Mouse (Mus musculus): ENCODE results near the gene Bricd5. TPM values are rescaled to one million over a fixed set of nuclear protein-coding genes. Genes with fewer than 3 reads are reported as not detected.

Gene Bricd5
- polyA plus RNA-seq, 1 experiment from 2014 or later = not detected

DNA sequence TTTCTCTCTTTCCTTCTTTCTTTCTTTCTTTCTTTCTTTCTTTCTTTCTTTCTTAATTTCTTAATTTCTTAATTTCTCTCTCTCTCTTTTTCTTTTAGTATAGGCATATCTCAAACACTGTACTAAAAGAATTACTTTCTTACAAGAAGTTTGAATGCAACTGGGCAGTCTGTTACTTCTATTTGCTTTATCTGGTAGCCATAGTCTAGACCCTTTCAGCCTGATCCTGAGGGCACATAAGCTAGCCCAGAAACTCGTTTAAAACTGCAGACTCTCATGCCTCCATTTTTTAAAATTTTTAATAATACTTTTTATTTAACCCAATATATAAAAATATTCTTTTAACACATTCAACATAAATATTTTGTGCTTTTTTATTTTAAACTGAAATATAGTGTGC lies 5.7 kb downstream of the Bricd5 start:
- H3K27ac ChIP-seq (replicated peaks in 1 of 2; ENCODE audit: control insufficient read depth in 1 of 2, insufficient read depth in 1 of 2, low read depth in 2 of 2, low read length in 2 of 2) = no peak overlapping the region
- WGBS = 20% methylated on average over 1 of the region's 1 CpGs

DNA sequence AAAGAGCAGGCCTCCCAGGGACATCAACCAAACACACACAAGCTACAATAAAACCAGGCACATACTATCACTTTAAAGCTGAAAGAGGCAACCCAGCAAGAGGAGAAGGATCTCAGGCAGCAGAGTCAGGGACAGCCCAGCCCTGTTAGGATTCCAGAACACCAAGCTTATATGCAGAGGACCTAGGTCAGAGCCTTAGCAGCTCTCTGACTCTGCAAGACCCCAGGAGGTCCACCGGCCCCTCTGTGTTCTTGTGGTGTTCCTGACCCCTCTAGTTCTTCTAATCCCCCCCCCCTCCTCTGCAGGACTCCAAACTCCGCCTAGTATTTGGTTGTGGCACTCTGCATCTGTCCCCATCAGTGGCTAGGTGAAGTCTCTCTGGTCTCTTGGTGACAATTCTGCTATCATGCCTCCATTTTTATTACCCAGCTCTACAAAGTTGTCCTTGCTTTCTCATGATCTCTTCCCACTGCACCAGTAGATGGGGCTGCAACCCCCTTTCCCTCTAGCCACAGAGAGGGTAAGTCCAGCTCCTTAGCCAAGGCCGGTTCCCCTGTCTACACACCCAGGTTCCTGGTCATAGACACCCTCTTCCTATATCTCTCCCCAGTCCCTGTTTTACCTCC lies 6.6 kb downstream of the Bricd5 start:
- Histone ChIP-seq H3K27me3 (ENCODE audit: control insufficient read depth, insufficient read depth, low read length) (no peaks in the 10 kb centered on the region), H3K4me1 (ENCODE audit: control insufficient read depth in 2 of 2, insufficient read depth in 2 of 2, low read length in 2 of 2) (peaks cover 7 to 8% of the 10 kb centered on the region in 2 experiments; a peak in 3 of 4 replicates), H3K4me3 (ENCODE audit: control insufficient read depth in 1 of 2, insufficient read depth in 1 of 2, low read depth in 1 of 2, low read length in 2 of 2) (no peak overlapping the region), H3K9ac (ENCODE audit: low read length) (no peak overlapping the region), H3K4me2 (ENCODE audit: low read length) (no peak overlapping the region), H3K36me3 (ENCODE audit: control insufficient read depth, insufficient read depth, low read length) (peaks cover 25% of the 10 kb centered on the region), H3K9me3 (ENCODE audit: control insufficient read depth, low read length) (no peaks in the 10 kb centered on the region), H3K27ac (replicated peaks in 1 of 2; ENCODE audit: control insufficient read depth in 1 of 2, insufficient read depth in 1 of 2, low read depth in 2 of 2, low read length in 2 of 2) (no peak overlapping the region)
- WGBS = 46% methylated on average over 3 of the region's 3 CpGs
- no peak for ATAC-seq (ENCODE audit: insufficient number of reproducible peaks, insufficient read depth, low FRiP score, low read depth)

More for the DNA sequence above, 5.7 kb downstream of the Bricd5 start:
- H3K9me3 ChIP-seq (ENCODE audit: control insufficient read depth, low read length) = no peaks in the 10 kb centered on the region
- H3K36me3 ChIP-seq (ENCODE audit: control insufficient read depth, insufficient read depth, low read length) = peaks cover 34% of the 10 kb centered on the region
- no peaks in the 10 kb centered on the region for H3K27me3 ChIP-seq (ENCODE audit: control insufficient read depth, insufficient read depth, low read length)
- no peak for ATAC-seq (ENCODE audit: insufficient number of reproducible peaks, insufficient read depth, low FRiP score, low read depth)
- peak overlapping the region in 1 of 2 experiments; percentile 81; a peak in 2 of 4 replicates for H3K4me3 ChIP-seq (ENCODE audit: control insufficient read depth in 1 of 2, insufficient read depth in 1 of 2, low read depth in 1 of 2, low read length in 2 of 2)
- H3K4me1 ChIP-seq (ENCODE audit: control insufficient read depth in 2 of 2, insufficient read depth in 2 of 2, low read length in 2 of 2) = peaks cover 5 to 6% of the 10 kb centered on the region in 2 experiments; a peak in 3 of 4 replicates
- H3K9ac ChIP-seq (ENCODE audit: low read length) = peak overlapping the region; percentile 56
- peak overlapping the region; percentile 62 for H3K4me2 ChIP-seq (ENCODE audit: low read length)

DNA sequence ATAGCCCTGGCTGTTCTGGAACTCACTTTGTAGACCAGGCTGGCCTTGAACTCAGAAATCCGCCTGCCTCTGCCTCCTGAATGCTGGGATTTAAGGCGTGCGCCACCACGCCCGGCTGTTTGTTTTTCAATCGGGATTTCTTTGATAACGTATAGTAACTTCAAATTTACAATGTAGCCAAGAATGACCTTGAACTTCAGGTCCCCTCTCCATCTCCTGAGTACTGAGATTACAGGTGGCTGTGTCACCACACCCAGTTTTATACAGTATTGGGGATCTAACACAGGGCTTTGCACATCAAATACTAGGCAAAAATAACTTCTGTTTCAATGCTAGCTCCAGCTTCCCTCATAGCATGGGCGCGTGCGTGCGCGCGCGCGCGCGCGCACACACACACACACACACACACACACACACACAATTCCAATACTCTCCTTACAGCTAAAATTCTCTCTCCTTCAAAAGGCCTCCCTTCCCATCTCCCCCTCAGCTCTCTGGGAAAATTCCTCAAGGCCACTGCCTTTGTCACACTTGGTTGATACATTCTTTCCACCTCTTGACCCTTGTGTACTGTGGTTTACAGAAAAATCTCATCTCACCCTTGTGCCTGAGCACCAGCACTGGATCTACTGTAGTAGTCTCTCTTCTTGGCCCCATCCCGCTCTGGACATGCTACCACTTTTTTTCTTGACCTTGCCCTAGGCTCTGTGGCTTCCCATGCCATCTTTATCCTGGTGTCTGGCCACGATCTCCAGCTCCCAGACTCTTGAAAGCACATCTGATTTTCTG lies 7.5 kb downstream of the Bricd5 start:
- Histone ChIP-seq H3K4me1 (ENCODE audit: control insufficient read depth in 2 of 2, insufficient read depth in 2 of 2, low read length in 2 of 2) (peaks cover 10 to 11% of the 10 kb centered on the region in 2 experiments; a peak in 3 of 4 replicates), H3K9me3 (ENCODE audit: control insufficient read depth, low read length) (no peaks in the 10 kb centered on the region), H3K4me3 (ENCODE audit: control insufficient read depth in 1 of 2, insufficient read depth in 1 of 2, low read depth in 1 of 2, low read length in 2 of 2) (no peak overlapping the region), H3K27me3 (ENCODE audit: control insufficient read depth, insufficient read depth, low read length) (no peaks in the 10 kb centered on the region), H3K27ac (replicated peaks in 1 of 2; ENCODE audit: control insufficient read depth in 1 of 2, insufficient read depth in 1 of 2, low read depth in 2 of 2, low read length in 2 of 2) (no peak overlapping the region), H3K36me3 (ENCODE audit: control insufficient read depth, insufficient read depth, low read length) (peaks cover 16% of the 10 kb centered on the region), H3K4me2 (ENCODE audit: low read length) (no peak overlapping the region), H3K9ac (ENCODE audit: low read length) (no peak overlapping the region)
- ATAC-seq (ENCODE audit: insufficient number of reproducible peaks, insufficient read depth, low FRiP score, low read depth) = no peak
- WGBS = 95% methylated on average over 20 of the region's 20 CpGs

DNA sequence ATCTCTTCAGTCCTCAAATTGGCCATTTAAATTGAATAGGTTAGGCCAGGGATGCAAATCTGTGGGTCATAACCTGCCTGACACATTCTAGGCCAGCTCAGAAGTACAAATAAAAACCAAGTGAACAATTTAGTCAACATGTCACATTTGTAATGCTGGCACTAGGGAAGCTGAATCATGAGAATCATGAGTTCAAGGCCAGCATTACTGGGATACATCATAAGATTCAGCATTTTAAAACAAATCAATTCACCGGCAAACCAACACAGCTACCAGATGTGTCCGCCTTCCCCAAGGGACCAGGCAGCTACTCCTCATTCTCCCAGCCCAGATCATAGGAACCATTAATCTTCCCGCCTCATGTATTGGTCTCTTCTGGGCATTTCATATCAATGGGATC lies 9.8 kb downstream of the Bricd5 start:
- no peaks in the 10 kb centered on the region for H3K9me3 ChIP-seq (ENCODE audit: control insufficient read depth, low read length)
- H3K36me3 ChIP-seq (ENCODE audit: control insufficient read depth, insufficient read depth, low read length) = no peaks in the 10 kb centered on the region
- H3K4me2 ChIP-seq (ENCODE audit: low read length) = no peak overlapping the region
- WGBS = 86% methylated on average over 3 of the region's 3 CpGs
- no peak overlapping the region for H3K4me3 ChIP-seq (ENCODE audit: control insufficient read depth in 1 of 2, insufficient read depth in 1 of 2, low read depth in 1 of 2, low read length in 2 of 2)
- H3K4me1 ChIP-seq (ENCODE audit: control insufficient read depth in 2 of 2, insufficient read depth in 2 of 2, low read length in 2 of 2) = peaks cover 7 to 12% of the 10 kb centered on the region in 2 experiments; a peak in 3 of 4 replicates
- H3K27ac ChIP-seq (replicated peaks in 1 of 2; ENCODE audit: control insufficient read depth in 1 of 2, insufficient read depth in 1 of 2, low read depth in 2 of 2, low read length in 2 of 2) = no peak overlapping the region
- no peak for ATAC-seq (ENCODE audit: insufficient number of reproducible peaks, insufficient read depth, low FRiP score, low read depth)
- H3K27me3 ChIP-seq (ENCODE audit: control insufficient read depth, insufficient read depth, low read length) = peaks cover 17% of the 10 kb centered on the region
- H3K9ac ChIP-seq (ENCODE audit: low read length) = no peak overlapping the region

DNA sequence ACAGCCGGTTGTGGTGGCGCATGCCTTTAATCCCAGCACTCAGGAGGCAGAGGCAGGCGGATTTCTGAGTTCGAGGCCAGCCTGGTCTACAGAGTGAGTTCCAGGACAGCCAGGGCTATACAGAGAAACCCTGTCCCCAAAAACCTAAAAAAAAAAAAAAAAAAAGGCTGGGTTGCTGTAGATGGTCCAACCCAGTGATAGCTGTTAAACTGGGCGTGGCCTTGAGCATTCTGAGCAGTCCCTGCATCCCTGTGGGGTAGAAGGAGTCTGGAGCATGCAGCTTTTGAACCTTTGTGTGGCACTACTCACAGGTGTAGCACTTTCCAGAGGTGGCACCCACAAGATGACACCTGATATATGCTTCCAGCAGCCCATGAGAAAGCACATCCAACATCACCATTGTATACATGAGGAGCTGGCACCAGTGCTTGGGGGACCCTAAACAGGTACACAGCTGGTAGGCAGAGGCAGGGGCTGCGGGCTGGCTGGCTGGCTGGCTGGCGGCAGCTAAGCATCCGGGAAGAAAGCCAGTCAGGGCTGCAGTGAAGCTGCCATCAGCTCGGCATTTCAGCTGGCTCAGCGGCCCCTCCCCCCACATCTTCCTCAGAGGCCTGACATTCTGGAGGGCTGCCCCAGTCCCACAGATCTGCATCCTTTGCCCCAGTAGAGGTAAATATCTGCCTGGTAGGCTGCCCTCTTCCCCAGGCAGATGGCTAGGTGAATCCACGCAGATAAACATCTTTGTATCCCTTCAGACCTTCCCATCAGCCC lies 11.6 kb downstream of the Bricd5 start:
- H3K36me3 ChIP-seq (ENCODE audit: control insufficient read depth, insufficient read depth, low read length) = no peaks in the 10 kb centered on the region
- H3K27me3 ChIP-seq (ENCODE audit: control insufficient read depth, insufficient read depth, low read length) = peaks cover 32% of the 10 kb centered on the region
- H3K9me3 ChIP-seq (ENCODE audit: control insufficient read depth, low read length) = no peaks in the 10 kb centered on the region
- H3K4me1 ChIP-seq (ENCODE audit: control insufficient read depth in 2 of 2, insufficient read depth in 2 of 2, low read length in 2 of 2) = peaks cover 7 to 17% of the 10 kb centered on the region in 2 experiments; a peak in 3 of 4 replicates
- H3K4me3 ChIP-seq (ENCODE audit: control insufficient read depth in 1 of 2, insufficient read depth in 1 of 2, low read depth in 1 of 2, low read length in 2 of 2) = no peak overlapping the region
- no peak overlapping the region for H3K4me2 ChIP-seq (ENCODE audit: low read length)
- H3K27ac ChIP-seq (replicated peaks in 1 of 2; ENCODE audit: control insufficient read depth in 1 of 2, insufficient read depth in 1 of 2, low read depth in 2 of 2, low read length in 2 of 2) = no peak overlapping the region
- ATAC-seq (ENCODE audit: insufficient number of reproducible peaks, insufficient read depth, low FRiP score, low read depth) = no peak
- WGBS = 38% methylated on average over 11 of the region's 11 CpGs
- H3K9ac ChIP-seq (ENCODE audit: low read length) = no peak overlapping the region

DNA sequence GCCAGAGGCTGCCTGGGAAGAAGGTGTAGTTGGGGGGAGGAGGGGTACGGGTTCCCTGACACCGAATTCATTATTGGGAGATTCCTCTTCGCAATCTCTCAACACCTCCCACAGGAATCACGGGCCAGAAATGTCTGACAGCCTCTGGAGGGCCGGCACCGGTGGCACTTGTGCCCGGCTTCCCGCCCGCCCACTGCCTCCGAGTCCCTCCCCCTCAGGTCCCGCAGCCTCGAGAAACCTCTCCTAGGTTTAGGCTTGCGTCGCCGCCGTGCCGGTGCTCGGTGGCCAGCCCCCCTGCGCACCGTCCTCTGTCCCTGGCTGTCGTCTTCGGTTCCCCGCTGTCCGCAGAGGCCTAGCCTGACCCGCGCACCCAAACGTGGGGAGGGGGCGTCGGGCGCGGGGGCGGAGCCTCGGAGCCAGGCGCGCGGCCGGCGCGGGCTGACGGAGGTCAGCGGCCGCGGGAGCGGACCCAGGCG lies 14.5 kb downstream of the Bricd5 start, which contains the start of gene Caskin1:
TSS of gene Caskin1 (plus strand) at position 416 of the 476 bp plus-strand sequence.
- Histone ChIP-seq H3K9ac (ENCODE audit: low read length) (peak within 1 kb of the TSS; percentile 71), H3K4me1 (ENCODE audit: control insufficient read depth in 2 of 2, insufficient read depth in 2 of 2, low read length in 2 of 2) (peaks cover 7 to 17% of the 10 kb centered on the region in 2 experiments; a peak in 3 of 4 replicates), H3K36me3 (ENCODE audit: control insufficient read depth, insufficient read depth, low read length) (no peaks in the 10 kb centered on the region), H3K27ac (replicated peaks in 1 of 2; ENCODE audit: control insufficient read depth in 1 of 2, insufficient read depth in 1 of 2, low read depth in 2 of 2, low read length in 2 of 2) (no peak within 1 kb of the TSS), H3K27me3 (ENCODE audit: control insufficient read depth, insufficient read depth, low read length) (peaks cover 41% of the 10 kb centered on the region), H3K4me3 (ENCODE audit: control insufficient read depth in 1 of 2, insufficient read depth in 1 of 2, low read depth in 1 of 2, low read length in 2 of 2) (peak within 1 kb of the TSS; percentile 52 to 55), H3K9me3 (ENCODE audit: control insufficient read depth, low read length) (no peaks in the 10 kb centered on the region), H3K4me2 (ENCODE audit: low read length) (peak within 1 kb of the TSS; percentile 98)
- ATAC-seq (ENCODE audit: insufficient number of reproducible peaks, insufficient read depth, low FRiP score, low read depth) = peak; percentile 44; the same call in 1 of the 2 replicates
- WGBS = under 1% methylated on average over 45 of the region's 45 CpGs

DNA sequence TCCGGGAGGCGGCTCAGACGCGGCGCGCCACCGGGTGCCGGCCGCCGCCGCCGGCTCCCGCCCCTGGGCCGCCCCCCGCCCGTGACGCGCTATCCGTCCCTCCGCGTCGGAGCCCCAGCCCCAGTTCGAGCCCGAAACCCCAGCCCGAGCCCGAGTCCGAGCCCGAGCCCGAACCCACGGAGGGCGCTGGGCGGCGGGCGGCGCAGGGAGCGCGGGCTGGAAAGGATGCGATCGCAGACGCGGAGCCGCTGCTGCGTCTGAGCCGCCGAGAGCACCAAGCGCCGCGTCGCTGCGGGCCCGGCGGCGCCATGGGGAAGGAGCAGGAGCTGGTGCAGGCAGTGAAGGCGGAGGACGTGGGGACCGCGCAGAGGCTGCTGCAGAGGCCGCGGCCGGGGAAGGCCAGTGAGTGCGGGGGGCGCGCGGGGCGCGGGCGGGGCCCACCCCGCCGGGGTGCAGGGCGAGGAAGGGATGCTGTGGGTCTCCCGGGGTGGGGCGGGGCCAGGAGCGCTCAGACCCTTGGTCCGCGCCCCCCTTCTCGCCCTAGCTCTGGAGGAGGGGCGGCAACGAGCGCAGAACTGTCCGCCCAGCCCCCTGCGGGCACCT lies 15.1 kb downstream of the Bricd5 start:
- no peak; the same call in 1 of the 2 replicates for ATAC-seq (ENCODE audit: insufficient number of reproducible peaks, insufficient read depth, low FRiP score, low read depth)
- H3K9me3 ChIP-seq (ENCODE audit: control insufficient read depth, low read length) = no peaks in the 10 kb centered on the region
- no peaks in the 10 kb centered on the region for H3K36me3 ChIP-seq (ENCODE audit: control insufficient read depth, insufficient read depth, low read length)
- H3K27me3 ChIP-seq (ENCODE audit: control insufficient read depth, insufficient read depth, low read length) = peaks cover 41% of the 10 kb centered on the region
- H3K27ac ChIP-seq (replicated peaks in 1 of 2; ENCODE audit: control insufficient read depth in 1 of 2, insufficient read depth in 1 of 2, low read depth in 2 of 2, low read length in 2 of 2) = no peak overlapping the region
- peaks cover 7 to 17% of the 10 kb centered on the region in 2 experiments; a peak in 3 of 4 replicates for H3K4me1 ChIP-seq (ENCODE audit: control insufficient read depth in 2 of 2, insufficient read depth in 2 of 2, low read length in 2 of 2)
- under 1% methylated on average over 57 of the region's 81 CpGs for WGBS
- peak overlapping the region; percentile 98 for H3K4me2 ChIP-seq (ENCODE audit: low read length)
- peak overlapping the region; percentile 71 for H3K9ac ChIP-seq (ENCODE audit: low read length)
- peak overlapping the region; percentile 52 to 55 for H3K4me3 ChIP-seq (ENCODE audit: control insufficient read depth in 1 of 2, insufficient read depth in 1 of 2, low read depth in 1 of 2, low read length in 2 of 2)

Measured in heart, embryonic 14.5 days (tissue).